Mouse (Mus musculus) lung, postnatal 0 days (tissue): ENCODE measurements at regions not wholly inside any gene's neighbourhood (a gene's known extent, or its start where the extent isn't known, plus 50 kb on each side); places are given as distances from the start of the nearest gene placed in this dataset.

Source experiments
- CTCF ChIP-seq: IDR thresholded peaks from 2 replicates; pipeline ENCODE4 v1.5.1; 2016; ENCODE audit warnings: antibody characterized with exemption, mild to moderate bottlenecking
- EP300 ChIP-seq: IDR thresholded peaks from 2 replicates; pipeline ENCODE4 v1.6.1; 2016; ENCODE audit warnings: antibody characterized with exemption, mild to moderate bottlenecking, control low read depth

- TF ChIP-seq CTCF (no peak), EP300 (no peak)
Measured at GRCm38 (mm10) chr10:96394210-96394609, 222.6 kb upstream of the Btg1 start.
